Mouse (Mus musculus) liver, postnatal 0 days (tissue): ENCODE data around the gene Teddm3.

Experiments used
- CTCF ChIP-seq: sonication (generic); IDR thresholded peaks from 2 replicates; pipeline ENCODE4 v1.5.1; 2016; ENCODE audit warnings: antibody characterized with exemption, low read depth
- EP300 ChIP-seq: IDR thresholded peaks from 2 replicates; pipeline ENCODE4 v1.6.1; 2016; ENCODE audit warnings: antibody characterized with exemption, low read depth, mild to moderate bottlenecking

DNA sequence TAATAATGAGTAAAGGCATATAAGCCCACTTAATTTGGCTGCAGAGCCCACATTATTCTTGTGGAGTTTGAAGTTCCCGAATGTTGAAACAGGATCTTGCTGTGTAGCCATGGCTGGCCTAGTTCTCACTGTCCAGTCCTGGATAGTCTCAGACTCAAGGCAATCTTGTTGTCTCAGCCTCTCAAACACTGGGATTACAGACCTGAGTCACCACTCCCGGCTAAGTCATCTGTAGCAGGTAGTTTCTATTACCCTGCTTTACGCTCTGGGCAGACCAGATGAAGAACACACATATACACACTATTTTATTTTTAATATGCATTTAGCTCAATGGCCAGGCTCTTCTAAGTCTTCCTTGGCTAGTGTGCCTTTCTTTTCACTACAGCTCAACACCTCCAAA is 42.8 kb upstream of the Teddm3 start:
- TF ChIP-seq CTCF, result no peak
- TF ChIP-seq EP300, result no peak
